16 mouse cellular contexts compared by ENCODE assay signal in genomic region chr2:59769385-59769735, GRCm38 (mm10).
DNase-seq lines count a peak whose midpoint lies in the region; ATAC-seq and TF ChIP-seq lines count a peak whose summit lies in the region.
"Had no signal": no experiment of that assay in that cellular context is flagged by ENCODE, and none has a peak within 500 bp of the region (broad histone marks: within the 10 kb centered on the region; RNA-seq: fewer than 3 reads in every experiment).

No protein-coding gene starts in this region.

- no peak for ATAC-seq in heart, embryonic 11.5 days (replicated peaks; ENCODE audit: insufficient number of reproducible peaks, low FRiP score, low TSS enrichment)
- ATAC-seq in kidney, embryonic 16.5 days (ENCODE audit: low FRiP score, low TSS enrichment), result no peak
- ATAC-seq in embryonic facial prominence, embryonic 14.5 days (ENCODE audit: low read depth), result peak; percentile 58
- ATAC-seq in limb, embryonic 15.5 days (ENCODE audit: insufficient number of reproducible peaks, low FRiP score, low TSS enrichment, low read depth), result peak; percentile 52; the same call in 1 of the 2 replicates
- ATAC-seq: activated CD4-positive, CD25-positive, alpha-beta regulatory T cell, adult 4 months; forebrain, embryonic 13.5 days; hindbrain, embryonic 16.5 days had no signal

- peaks cover 4% of the 10 kb centered on the region; the same call in 1 of the 2 replicates for H3K36me3 ChIP-seq in heart, adult 2 months (ENCODE audit: control insufficient read depth, insufficient read depth, low read length)
- no peaks in the 10 kb centered on the region for H3K36me3 ChIP-seq in heart, embryonic 11.5 days (ENCODE audit: control insufficient read depth, insufficient read depth, low read length)
- peaks cover 18% of the 10 kb centered on the region for H3K36me3 ChIP-seq in kidney, embryonic 16.5 days (ENCODE audit: insufficient read depth, low read length)
- H3K36me3 ChIP-seq in embryonic facial prominence, embryonic 14.5 days (ENCODE audit: control insufficient read depth, insufficient read depth, low read length), result peaks cover 5% of the 10 kb centered on the region; the same call in 1 of the 2 replicates
- no peaks in the 10 kb centered on the region; the same call in 1 of the 2 replicates for H3K36me3 ChIP-seq in limb, embryonic 15.5 days
- H3K36me3 ChIP-seq: midbrain, embryonic 12.5 days had no signal

- TF ChIP-seq POLR2A in heart, adult 2 months (IDR thresholded peaks at IDR 0.05; ENCODE audit: insufficient read depth, low read depth, low read length), result no peak

- H3K79me2 ChIP-seq in heart, adult 2 months (replicated peaks; ENCODE audit: control insufficient read depth, insufficient read depth, low read length), result peaks cover 2% of the 10 kb centered on the region

- H3K4me2 ChIP-seq in heart, embryonic 11.5 days, result no peak overlapping the region
- H3K4me2 ChIP-seq in kidney, embryonic 16.5 days (replicated peaks; ENCODE audit: low read depth, low read length), result no peak overlapping the region
- no peak overlapping the region for H3K4me2 ChIP-seq in embryonic facial prominence, embryonic 14.5 days (ENCODE audit: low read depth, low read length)
- no peak overlapping the region for H3K4me2 ChIP-seq in limb, embryonic 15.5 days
- H3K4me2 ChIP-seq: forebrain, embryonic 13.5 days; liver, embryonic 11.5 days; midbrain, embryonic 12.5 days had no signal

- intact Hi-C loops in heart, adult 2 months (cut with DNase I), result loop anchor here (2.0 to 5.0 kb wide), 2 partner anchors 21 to 58 kb away; no protein-coding TSS in a partner anchor

- H3K27ac ChIP-seq in heart, adult 2 months, result peak overlapping the region; percentile 84
- H3K27ac ChIP-seq in heart, embryonic 11.5 days (ENCODE audit: low read depth, low read length), result no peak overlapping the region
- peak overlapping the region; percentile 89; the same call in 1 of the 2 replicates for H3K27ac ChIP-seq in kidney, embryonic 16.5 days (ENCODE audit: low read length)
- H3K27ac ChIP-seq in embryonic facial prominence, embryonic 14.5 days (replicated peaks; ENCODE audit: low read depth, low read length), result no peak overlapping the region
- peak overlapping the region; percentile 70 for H3K27ac ChIP-seq in limb, embryonic 15.5 days
- H3K27ac ChIP-seq: forebrain, embryonic 13.5 days; midbrain, embryonic 12.5 days had no signal

- no peak for TF ChIP-seq EP300 in heart, adult 2 months (IDR thresholded peaks at IDR 0.05; ENCODE audit: insufficient read depth, low read depth, low read length)

- H3K9ac ChIP-seq in heart, adult 2 months (ENCODE audit: low read depth, low read length), result no peak overlapping the region
- no peak overlapping the region for H3K9ac ChIP-seq in heart, embryonic 11.5 days (ENCODE audit: low read depth, low read length)
- H3K9ac ChIP-seq in kidney, embryonic 16.5 days (replicated peaks; ENCODE audit: low read length), result no peak overlapping the region
- no peak overlapping the region for H3K9ac ChIP-seq in embryonic facial prominence, embryonic 14.5 days (ENCODE audit: low read depth, low read length)
- H3K9ac ChIP-seq in limb, embryonic 15.5 days, result no peak overlapping the region
- H3K9ac ChIP-seq: forebrain, embryonic 13.5 days; midbrain, embryonic 12.5 days had no signal

- WGBS in heart, adult 2 months, result 34% methylated on average over 3 of the region's 3 CpGs
- WGBS in heart, embryonic 11.5 days (ENCODE audit: insufficient replicate concordance), result 55% methylated on average over 3 of the region's 3 CpGs
- WGBS in kidney, embryonic 16.5 days, result 61% methylated on average over 3 of the region's 3 CpGs
- 57% methylated on average over 3 of the region's 3 CpGs for WGBS in embryonic facial prominence, embryonic 14.5 days
- 61% methylated on average over 3 of the region's 3 CpGs for WGBS in limb, embryonic 15.5 days

- no peaks in the 10 kb centered on the region for H3K27me3 ChIP-seq in heart, adult 2 months (ENCODE audit: control insufficient read depth, insufficient read depth, low read length)
- H3K27me3 ChIP-seq in heart, embryonic 11.5 days (ENCODE audit: control insufficient read depth, insufficient read depth, low read length), result no peaks in the 10 kb centered on the region
- no peaks in the 10 kb centered on the region for H3K27me3 ChIP-seq in kidney, embryonic 16.5 days (ENCODE audit: insufficient read depth, low read length)
- no peaks in the 10 kb centered on the region for H3K27me3 ChIP-seq in embryonic facial prominence, embryonic 14.5 days (replicated peaks; ENCODE audit: control insufficient read depth, insufficient read depth, low read length)
- no peaks in the 10 kb centered on the region for H3K27me3 ChIP-seq in limb, embryonic 15.5 days
- H3K27me3 ChIP-seq: CH12.LX; forebrain, embryonic 13.5 days; midbrain, embryonic 12.5 days had no signal

- no peaks in the 10 kb centered on the region for H3K9me3 ChIP-seq in heart, embryonic 11.5 days (replicated peaks; ENCODE audit: control insufficient read depth, low read length)
- no peaks in the 10 kb centered on the region for H3K9me3 ChIP-seq in kidney, embryonic 16.5 days (ENCODE audit: low read length)
- H3K9me3 ChIP-seq in embryonic facial prominence, embryonic 14.5 days (ENCODE audit: control insufficient read depth, low read length), result no peaks in the 10 kb centered on the region
- no peaks in the 10 kb centered on the region for H3K9me3 ChIP-seq in limb, embryonic 15.5 days
- H3K9me3 ChIP-seq: forebrain, embryonic 13.5 days; midbrain, embryonic 12.5 days had no signal

- H3K4me3 ChIP-seq in heart, adult 2 months, result no peak overlapping the region
- no peak overlapping the region for H3K4me3 ChIP-seq in heart, embryonic 11.5 days (ENCODE audit: low read depth, low read length)
- H3K4me3 ChIP-seq in kidney, embryonic 16.5 days (ENCODE audit: low read length), result no peak overlapping the region
- H3K4me3 ChIP-seq in embryonic facial prominence, embryonic 14.5 days (ENCODE audit: low read depth, low read length), result no peak overlapping the region
- no peak overlapping the region for H3K4me3 ChIP-seq in limb, embryonic 15.5 days
- H3K4me3 ChIP-seq: forebrain, embryonic 13.5 days; midbrain, embryonic 12.5 days; myocyte had no signal

- TF ChIP-seq CTCF in heart, adult 2 months (IDR thresholded peaks at IDR 0.05), result no peak

- no peak for DNase-seq in heart, adult 2 months
- DNase-seq in kidney, postnatal 4 days, result no peak
- DNase-seq in embryonic facial prominence, embryonic 14.5 days (ENCODE audit: low spot score), result peak; percentile 56
- DNase-seq in frontal cortex, adult 2 months (ENCODE audit: extremely low spot score in 1 of 2, low spot score in 1 of 2), result no peak
- no peak for DNase-seq in cerebellum, adult 9-11 months
- DNase-seq: retina, postnatal 1 day had no signal

- peaks cover 15% of the 10 kb centered on the region for H3K4me1 ChIP-seq in heart, adult 2 months (ENCODE audit: control insufficient read depth, insufficient read depth, low read length)
- peaks cover 57% of the 10 kb centered on the region for H3K4me1 ChIP-seq in heart, embryonic 11.5 days (ENCODE audit: control insufficient read depth, insufficient read depth, low read length)
- peaks cover 60% of the 10 kb centered on the region for H3K4me1 ChIP-seq in kidney, embryonic 16.5 days (ENCODE audit: insufficient read depth, low read length)
- peaks cover 55% of the 10 kb centered on the region for H3K4me1 ChIP-seq in embryonic facial prominence, embryonic 14.5 days (ENCODE audit: control insufficient read depth, insufficient read depth, low read length)
- peaks cover 53% of the 10 kb centered on the region for H3K4me1 ChIP-seq in limb, embryonic 15.5 days

Comparison
In these comparisons a context has a peak if more than half of its experiments do, and no peak if none do; other contexts are left out.
1. H3K27ac ChIP-seq: peak in heart, adult 2 months (single experiment), kidney, embryonic 16.5 days (single experiment) and limb, embryonic 15.5 days (single experiment); none in heart, embryonic 11.5 days (single experiment) and embryonic facial prominence, embryonic 14.5 days (single experiment).
2. ATAC-seq: peak in embryonic facial prominence, embryonic 14.5 days (single experiment) and limb, embryonic 15.5 days (single experiment); none in heart, embryonic 11.5 days (single experiment) and kidney, embryonic 16.5 days (single experiment).